Mouse (Mus musculus): ENCODE data around the gene Fam20b. TPM values are rescaled to one million over a fixed set of nuclear protein-coding genes. Genes with fewer than 3 reads are reported as not detected.
"Not testable (repeated sequence)": the region's sequence is repeated elsewhere in the genome, so short reads cannot be mapped to it uniquely, and the experiment has no call there.

Fam20b gene
- polyA plus RNA-seq, 1 experiment from 2014 or later, result 19.9 TPM

- peaks cover 21% of the 10 kb centered on the region for H3K4me1 ChIP-seq (replicated peaks)
- no peak overlapping the region for H3K4me3 ChIP-seq
- peak; percentile 70 for DNase-seq (ENCODE audit: low spot score)
- no peak overlapping the region for H3K27ac ChIP-seq
- 39% methylated on average over 12 of the region's 12 CpGs for WGBS
- H3K9me3 ChIP-seq, result no peaks in the 10 kb centered on the region
- peaks cover 29% of the 10 kb centered on the region for H3K27me3 ChIP-seq (ENCODE audit: insufficient read depth, poor library complexity, severe bottlenecking)
- peaks cover 18% of the 10 kb centered on the region for H3K36me3 ChIP-seq
These were observed 42.7 kb downstream of the Fam20b start for GRCm38 (mm10) chr1:156676171-156676570.

GRCm38 (mm10) chr1:156674195-156675000 lies 44.5 kb downstream of the Fam20b start, which contains the start of gene Tor3a:
Gene Tor3a (minus strand): TSS chr1:156674356.
- peak within 1 kb of the TSS; percentile 81 for H3K27ac ChIP-seq
- 8% methylated on average over 37 of the region's 37 CpGs for WGBS

GRCm38 (mm10) chr1:156673476-156674194 lies 45.3 kb downstream of the Fam20b start:
- peak overlapping the region; percentile 63 for H3K4me3 ChIP-seq
- DNase-seq (ENCODE audit: low spot score), result peak; percentile 52
- H3K27ac ChIP-seq, result peak overlapping the region; percentile 81
- H3K4me1 ChIP-seq (replicated peaks), result peaks cover 35% of the 10 kb centered on the region
- H3K36me3 ChIP-seq, result no peaks in the 10 kb centered on the region
- peaks cover 29% of the 10 kb centered on the region for H3K27me3 ChIP-seq (ENCODE audit: insufficient read depth, poor library complexity, severe bottlenecking)
- no peaks in the 10 kb centered on the region for H3K9me3 ChIP-seq
- 1% methylated on average over 29 of the region's 29 CpGs for WGBS

More at GRCm38 (mm10) chr1:156674195-156675000, 44.5 kb downstream of the Fam20b start, which contains the start of gene Tor3a:
- Histone ChIP-seq H3K36me3 (peaks cover under 1% of the 10 kb centered on the region; the same call in 1 of the 2 replicates), H3K9me3 (no peaks in the 10 kb centered on the region), H3K4me1 (replicated peaks) (peaks cover 27% of the 10 kb centered on the region), H3K4me3 (peak within 1 kb of the TSS; percentile 63), H3K27me3 (ENCODE audit: insufficient read depth, poor library complexity, severe bottlenecking) (peaks cover 29% of the 10 kb centered on the region)
- DNase-seq (ENCODE audit: low spot score), result peak; percentile 75

GRCm38 (mm10) chr1:156672720-156673475 lies 46.0 kb downstream of the Fam20b start:
- Histone ChIP-seq H3K27me3 (ENCODE audit: insufficient read depth, poor library complexity, severe bottlenecking) (peaks cover 29% of the 10 kb centered on the region), H3K4me3 (peak overlapping the region; percentile 63), H3K4me1 (replicated peaks) (peaks cover 39% of the 10 kb centered on the region), H3K27ac (peak overlapping the region; percentile 81), H3K9me3 (no peaks in the 10 kb centered on the region), H3K36me3 (no peaks in the 10 kb centered on the region)
- 4% methylated on average over 14 of the region's 14 CpGs for WGBS
- DNase-seq (ENCODE audit: low spot score), result peak; percentile 39

GRCm38 (mm10) chr1:156671921-156672320 lies 47.0 kb downstream of the Fam20b start:
- Histone ChIP-seq H3K4me1 (replicated peaks) (peaks cover 39% of the 10 kb centered on the region), H3K27ac (no peak overlapping the region), H3K27me3 (ENCODE audit: insufficient read depth, poor library complexity, severe bottlenecking) (peaks cover 29% of the 10 kb centered on the region), H3K9me3 (no peaks in the 10 kb centered on the region), H3K36me3 (no peaks in the 10 kb centered on the region), H3K4me3 (no peak overlapping the region)
- DNase-seq (ENCODE audit: low spot score), result no peak
- WGBS, result 91% methylated on average over 3 of the region's 3 CpGs

- 39% methylated on average over 11 of the region's 11 CpGs for WGBS
- Histone ChIP-seq H3K9me3 (no peaks in the 10 kb centered on the region), H3K4me3 (no peak overlapping the region), H3K4me1 (replicated peaks) (peaks cover 42% of the 10 kb centered on the region), H3K27ac (peak overlapping the region; percentile 9; the same call in 1 of the 2 replicates), H3K27me3 (ENCODE audit: insufficient read depth, poor library complexity, severe bottlenecking) (peaks cover 21% of the 10 kb centered on the region), H3K36me3 (no peaks in the 10 kb centered on the region)
- DNase-seq (ENCODE audit: low spot score), result no peak
These were observed 49.5 kb downstream of the Fam20b start for GRCm38 (mm10) chr1:156669208-156669983.

- H3K27me3 ChIP-seq (ENCODE audit: insufficient read depth, poor library complexity, severe bottlenecking), result peaks cover 18% of the 10 kb centered on the region
- H3K4me3 ChIP-seq, result no peak overlapping the region
- H3K4me1 ChIP-seq (replicated peaks), result peaks cover 34% of the 10 kb centered on the region
- no peak for DNase-seq (ENCODE audit: low spot score)
- H3K9me3 ChIP-seq, result no peaks in the 10 kb centered on the region
- H3K27ac ChIP-seq, result 0 out of 2 replicates have a peak overlapping the region, but pooled peaks have one; percentile 9
- no peaks in the 10 kb centered on the region for H3K36me3 ChIP-seq
- WGBS, result 30% methylated on average over 5 of the region's 5 CpGs
These were observed 50.3 kb downstream of the Fam20b start for GRCm38 (mm10) chr1:156668602-156669001.

- DNase-seq (ENCODE audit: low spot score), result no peak
- Histone ChIP-seq H3K9me3 (no peaks in the 10 kb centered on the region), H3K27me3 (ENCODE audit: insufficient read depth, poor library complexity, severe bottlenecking) (0 out of 2 replicates have a peak, but pooled peaks cover 7% of the 10 kb centered on the region), H3K4me3 (no peak overlapping the region), H3K4me1 (replicated peaks) (peaks cover 24% of the 10 kb centered on the region), H3K27ac (0 out of 2 replicates have a peak overlapping the region, but pooled peaks have one; percentile 50), H3K36me3 (no peaks in the 10 kb centered on the region)
- WGBS, result 88% methylated on average over 23 of the region's 23 CpGs
These were observed 51.6 kb downstream of the Fam20b start for GRCm38 (mm10) chr1:156667141-156667926.

GRCm38 (mm10) chr1:156665777-156666176 lies 53.1 kb downstream of the Fam20b start:
- H3K4me1 ChIP-seq (replicated peaks), result peaks cover 24% of the 10 kb centered on the region
- H3K27ac ChIP-seq, result no peak overlapping the region
- H3K27me3 ChIP-seq (ENCODE audit: insufficient read depth, poor library complexity, severe bottlenecking), result no peaks in the 10 kb centered on the region
- WGBS, result 87% methylated on average over 8 of the region's 8 CpGs
- no peak for DNase-seq (ENCODE audit: low spot score)
- H3K36me3 ChIP-seq, result peaks cover 8% of the 10 kb centered on the region; the same call in 1 of the 2 replicates
- H3K9me3 ChIP-seq, result no peaks in the 10 kb centered on the region
- no peak overlapping the region for H3K4me3 ChIP-seq

GRCm38 (mm10) chr1:156660660-156661236 lies 58.1 kb downstream of the Fam20b start:
- H3K27ac ChIP-seq; DNase-seq (ENCODE audit: low spot score); H3K4me1 ChIP-seq (replicated peaks); H3K9me3 ChIP-seq; H3K36me3 ChIP-seq; H3K4me3 ChIP-seq; H3K27me3 ChIP-seq (ENCODE audit: insufficient read depth, poor library complexity, severe bottlenecking): not testable (repeated sequence)
- 73% methylated on average over 20 of the region's 21 CpGs for WGBS

Data from hindbrain, embryonic 10.5 days (tissue).